Mouse (Mus musculus) leukemia stem cell, adult 10-12 weeks (primary cell): ENCODE results near the gene Robo4. TPM values are rescaled to one million over a fixed set of nuclear protein-coding genes. Genes with fewer than 3 reads are reported as not detected.

Experiments
- polyA plus RNA-seq: library from polyadenylated mRNA; stranded (reverse); fragments of >175 nt; gene quantifications from 2 replicates; pipeline ENCODE4 v1.2.3, GENCODE M21; 2012; ENCODE audit warnings: low replicate concordance

Robo4 gene
- polyA plus RNA-seq, result 1.2 and 4.0 TPM in 2 replicates

DNA sequence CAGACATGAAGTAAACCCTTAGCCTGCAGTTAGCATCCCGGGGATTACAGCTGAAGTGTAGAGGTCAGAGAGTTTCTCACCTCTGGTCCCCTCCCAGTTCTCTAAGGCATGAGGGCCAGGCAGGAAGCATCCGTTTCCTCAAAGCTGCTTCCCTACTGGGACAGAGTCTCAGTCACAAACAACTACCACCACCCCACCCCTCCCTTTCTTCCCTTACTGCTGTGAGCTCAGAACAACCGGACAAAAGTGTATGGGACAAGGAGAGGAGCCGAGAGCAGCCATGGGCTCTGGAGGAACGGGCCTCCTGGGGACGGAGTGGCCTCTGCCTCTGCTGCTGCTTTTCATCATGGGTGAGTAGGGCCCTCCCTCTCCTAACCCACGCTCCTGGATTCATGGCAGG is at the start of gene Robo4:
Robo4 (plus strand) TSS at position 96 of the 400 bp plus-strand sequence.

GRCm38 (mm10) chr9:37367301-37368080 is 34.2 kb upstream of the Robo4 start, which contains the start of gene Hepacam:
Gene Hepacam, plus strand, starts transcription at chr9:37367351.

DNA sequence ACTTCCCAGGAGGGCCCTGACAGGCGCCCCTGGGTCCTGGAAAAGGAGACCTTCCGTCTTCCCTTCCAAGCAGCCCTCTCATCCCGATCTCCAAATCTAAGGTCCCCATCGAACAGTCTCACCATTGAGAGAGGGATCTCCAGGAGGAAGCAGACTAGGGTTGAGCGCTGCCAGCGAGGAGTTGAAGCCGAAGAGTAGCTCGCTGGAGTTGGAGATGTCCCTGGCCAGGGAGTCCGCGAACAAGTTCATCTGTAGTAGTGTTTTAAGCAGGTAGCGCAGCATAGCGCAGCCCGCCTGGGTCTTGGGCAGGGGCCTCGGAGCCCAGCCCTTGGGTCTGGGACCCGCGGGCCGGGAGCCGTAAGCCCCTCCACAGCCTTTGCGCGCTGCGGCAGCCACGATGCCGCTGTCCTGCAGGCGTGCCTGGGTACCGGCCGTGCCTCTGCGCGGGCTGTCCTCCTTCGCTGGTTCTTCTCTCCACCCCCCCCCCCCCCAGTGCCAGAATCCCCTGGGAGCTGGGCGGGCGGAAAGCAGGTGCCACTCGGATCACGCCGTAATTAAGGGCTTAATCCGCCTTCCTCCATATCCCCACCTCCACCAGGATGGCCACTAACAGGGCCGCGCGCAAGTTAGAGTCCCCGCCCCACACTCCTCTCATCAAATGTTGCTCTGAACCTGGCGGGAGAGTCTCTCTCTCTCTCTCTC is 31.2 kb downstream of the Robo4 start, which contains the start of gene Robo3:
Robo3 (minus strand) TSS at position 527 of the 702 bp plus-strand sequence.

Other genes starting within 250 kb of the Robo4 start
- 0.27 and 0.38 TPM in 2 replicates for gene Tmem218, start 193.7 kb upstream of the Robo4 start, polyA plus RNA-seq
- gene Slc37a2, start 146.2 kb upstream of the Robo4 start, polyA plus RNA-seq, result 0.54 and 1.0 TPM in 2 replicates
- gene Ccdc15, start 53.5 kb upstream of the Robo4 start, polyA plus RNA-seq, result 30.5 and 34.8 TPM in 2 replicates
- 0.05 TPM in 1 of 2 replicates, not detected in the other for gene Hepacam, start 34.5 kb upstream of the Robo4 start, polyA plus RNA-seq
- 0.65 and 1.5 TPM in 2 replicates for gene Robo3, start 31.3 kb downstream of the Robo4 start, polyA plus RNA-seq
- 10.9 and 13.7 TPM in 2 replicates for gene Msantd2, start 87.4 kb downstream of the Robo4 start, polyA plus RNA-seq
- 0.55 and 3.4 TPM in 2 replicates for gene Esam, start 126.2 kb downstream of the Robo4 start, polyA plus RNA-seq
- not detected in 2 replicates for gene Vsig2, start 137.4 kb downstream of the Robo4 start, polyA plus RNA-seq
- 101 and 127 TPM in 2 replicates for gene Nrgn, start 151.0 kb downstream of the Robo4 start, polyA plus RNA-seq
- gene Siae, start 153.8 kb downstream of the Robo4 start, polyA plus RNA-seq, result 0.34 and 0.44 TPM in 2 replicates
- gene Spa17, start 211.8 kb downstream of the Robo4 start, polyA plus RNA-seq, result not detected in 2 replicates